Mouse (Mus musculus): ENCODE data around the gene Sdr42e1.

Gene Sdr42e1

GRCm38 (mm10) chr8:117660358-117661031 is 13.0 kb downstream of the Sdr42e1 start:
- DNase-seq (ENCODE audit: low spot score in 2 of 2) = no peak

DNA sequence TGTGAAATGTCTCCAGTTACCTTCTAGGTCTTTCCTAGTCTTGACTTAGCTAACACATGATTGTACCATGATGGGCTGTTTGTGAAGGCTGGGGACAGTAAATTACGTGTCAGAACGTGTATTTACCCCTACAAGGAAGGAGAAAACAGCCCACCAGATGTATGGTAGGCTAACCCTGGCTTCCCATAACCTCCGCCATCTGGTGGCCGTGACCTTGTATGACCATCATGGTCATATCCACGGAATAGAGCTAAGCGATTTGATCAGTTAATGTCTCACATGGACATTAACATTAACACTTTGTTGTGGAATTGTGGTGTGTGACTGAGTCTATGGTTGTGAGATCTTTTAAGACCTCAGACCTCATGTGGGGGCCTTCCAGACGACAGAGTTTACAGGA is 14.5 kb downstream of the Sdr42e1 start:
- no peak for DNase-seq (ENCODE audit: low spot score in 2 of 2)

DNA sequence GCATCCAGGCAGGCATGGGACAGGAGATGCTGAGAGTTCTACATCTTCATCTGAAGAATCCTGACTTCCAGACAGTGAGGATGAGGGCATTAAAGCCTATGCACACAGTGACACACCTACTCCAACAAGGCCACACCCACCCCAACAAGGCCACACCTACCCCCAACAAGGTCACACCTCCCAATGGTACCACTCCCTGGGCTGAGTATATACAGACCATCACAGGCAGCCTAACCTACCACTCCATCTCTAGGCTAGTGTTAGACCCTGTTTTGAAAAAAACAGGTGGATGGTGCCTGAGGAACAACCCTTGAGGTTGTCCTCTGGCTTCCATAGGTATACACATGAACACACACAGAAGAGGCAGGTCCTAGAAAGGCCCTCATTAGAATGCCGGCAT is 21.2 kb downstream of the Sdr42e1 start:
- DNase-seq (ENCODE audit: low spot score in 2 of 2) = no peak

DNA sequence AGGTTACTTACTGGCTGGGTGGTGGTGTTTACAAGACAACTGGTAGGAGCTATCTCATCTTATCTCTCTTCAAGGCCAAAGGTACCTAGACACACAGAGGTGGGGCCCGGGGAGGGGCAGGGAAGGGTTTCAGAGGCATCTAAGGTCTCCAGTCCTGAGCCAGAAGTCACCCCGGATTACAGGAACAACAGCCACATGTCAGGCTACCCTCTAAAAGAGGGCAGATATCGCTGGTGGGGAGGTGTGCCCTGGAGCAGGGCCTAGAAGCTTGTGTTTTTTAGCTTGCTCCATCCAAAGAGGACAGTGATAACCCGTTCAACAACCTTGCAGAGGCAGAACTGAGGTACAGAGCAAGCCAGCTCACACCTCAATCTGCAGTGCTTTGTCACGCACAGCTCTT is 27.0 kb downstream of the Sdr42e1 start:
- no peak for DNase-seq (ENCODE audit: low spot score in 2 of 2)

DNA sequence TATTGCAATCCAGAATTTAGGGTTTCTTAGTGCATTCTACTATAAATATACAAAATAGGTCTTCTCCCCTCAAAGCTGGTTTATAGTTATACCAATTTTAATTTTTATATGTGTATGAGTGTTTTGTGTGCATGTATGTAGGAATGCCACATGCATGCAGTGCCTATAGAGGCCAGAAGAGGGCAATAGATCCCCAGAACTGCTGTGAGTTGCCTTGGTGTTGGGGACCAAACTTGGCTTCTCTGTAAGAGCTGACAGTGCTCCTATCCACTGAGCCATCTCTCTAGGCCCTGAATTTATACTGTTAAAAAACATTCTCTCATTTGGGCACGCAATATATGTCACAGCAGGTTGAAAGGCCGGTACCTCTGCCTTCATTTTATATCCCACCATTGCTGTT is 27.5 kb downstream of the Sdr42e1 start:
- peak in 1 of 2 experiments; percentile 11 for DNase-seq (ENCODE audit: low spot score in 2 of 2)

- DNase-seq (ENCODE audit: low spot score in 2 of 2) = no peak
Measured at GRCm38 (mm10) chr8:117645486-117645885, 28.0 kb downstream of the Sdr42e1 start.

GRCm38 (mm10) chr8:117639631-117640030 is 33.9 kb downstream of the Sdr42e1 start:
- no peak for DNase-seq (ENCODE audit: low spot score in 2 of 2)

GRCm38 (mm10) chr8:117637462-117637861 is 36.0 kb downstream of the Sdr42e1 start:
- DNase-seq (ENCODE audit: low spot score in 2 of 2) = no peak

GRCm38 (mm10) chr8:117634406-117634805 is 39.1 kb downstream of the Sdr42e1 start:
- DNase-seq (ENCODE audit: low spot score in 2 of 2) = no peak

DNA sequence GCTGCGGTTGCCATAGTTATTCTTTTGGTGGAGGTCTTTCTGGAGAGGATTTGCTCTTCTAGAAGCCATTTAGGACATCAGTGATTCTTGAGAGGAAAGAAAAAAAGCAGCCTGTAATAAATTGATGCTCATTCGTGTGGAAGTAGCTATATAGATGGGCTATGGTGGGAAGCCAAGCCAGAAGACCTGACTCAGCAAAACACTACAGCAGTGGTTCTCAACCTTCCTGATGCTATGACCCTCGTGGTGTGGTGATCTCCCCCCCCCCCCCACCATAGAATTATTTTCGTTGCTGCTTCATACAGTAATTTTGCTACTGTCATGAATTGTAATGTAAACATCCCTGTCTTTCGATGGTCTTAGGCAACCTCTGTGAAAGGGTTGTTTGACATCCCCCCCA is 41.0 kb downstream of the Sdr42e1 start:
- DNase-seq (ENCODE audit: low spot score in 2 of 2) = no peak

DNA sequence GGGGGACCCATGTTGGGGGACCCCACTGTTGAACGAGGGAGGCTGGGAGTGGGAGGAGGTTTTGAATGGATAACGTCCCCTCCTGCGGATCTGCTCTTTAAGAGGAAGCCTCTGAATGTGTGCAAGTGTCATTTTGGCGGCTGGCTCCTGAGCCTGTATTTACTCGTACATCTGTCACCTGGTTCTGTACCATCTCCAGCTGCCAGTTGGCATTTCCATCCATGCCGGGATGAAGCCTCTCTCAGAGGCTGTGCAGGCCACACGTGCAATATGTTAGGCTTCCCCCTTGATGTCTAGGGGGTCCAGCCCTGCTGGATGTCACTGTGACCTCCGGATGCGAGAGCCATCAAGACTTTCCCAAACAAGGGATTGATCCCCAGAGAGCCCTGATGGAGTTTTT is 46.4 kb downstream of the Sdr42e1 start:
- DNase-seq (ENCODE audit: low spot score in 2 of 2) = no peak

GRCm38 (mm10) chr8:117626040-117626838 is 47.2 kb downstream of the Sdr42e1 start:
- DNase-seq (ENCODE audit: low spot score in 2 of 2) = peak in 1 of 2 experiments; percentile 54

GRCm38 (mm10) chr8:117612861-117613260 is 60.6 kb downstream of the Sdr42e1 start:
- no peak for DNase-seq (ENCODE audit: low spot score in 2 of 2)

All from thymus, postnatal 10 days (tissue).